Mouse (Mus musculus) heart, postnatal 0 days (tissue): ENCODE results near the gene Txnip. TPM values are rescaled to one million over a fixed set of nuclear protein-coding genes. Genes with fewer than 3 reads are reported as not detected.
"Not testable (repeated sequence)": the region's sequence is repeated elsewhere in the genome, so short reads cannot be mapped to it uniquely, and the experiment has no call there.

ENCODE experiments used
- ATAC-seq: fragments of 200-750 bp; cut with Nextera tagmentation; 2 replicates; pipeline ENCODE4 v1.8.0; 2017; ENCODE audit warnings: low read depth, moderate number of reproducible peaks, moderate library complexity; ENCODE audit not compliant: insufficient read depth
- DNase-seq: peaks from one replicate; pipeline ENCODE4 v3.0.0-alpha.2; 2016; ENCODE audit warnings: low spot score
- H3K27ac ChIP-seq: fragments of 300-500 bp; sonication (generic); 2 replicates; pipeline ENCODE4 v1.5.1; 2014; ENCODE audit warnings: low read depth, mild to moderate bottlenecking
- H3K27me3 ChIP-seq: fragments of 300-500 bp; sonication (generic); 2 replicates; pipeline ENCODE4 v1.6.1; 2014; ENCODE audit warnings: low read length, mixed read lengths; ENCODE audit not compliant: control insufficient read depth, insufficient read depth
- H3K36me3 ChIP-seq: fragments of 300-500 bp; sonication (generic); replicated peaks from 2 replicates; pipeline ENCODE4 v1.6.1; 2014; ENCODE audit warnings: low read length, mixed read lengths; ENCODE audit not compliant: control insufficient read depth, insufficient read depth
- H3K4me1 ChIP-seq: fragments of 300-500 bp; sonication (generic); 2 replicates; pipeline ENCODE4 v1.6.1; 2014; ENCODE audit warnings: antibody characterized with exemption; ENCODE audit not compliant: control insufficient read depth, insufficient read depth
- H3K4me2 ChIP-seq: fragments of 300-500 bp; sonication (generic); 2 replicates; pipeline ENCODE4 v1.6.1; 2014; ENCODE audit warnings: low read depth, mild to moderate bottlenecking, low read length, moderate library complexity
- H3K4me3 ChIP-seq: fragments of 300-500 bp; sonication (generic); 2 replicates; pipeline ENCODE4 v1.5.1; 2014; ENCODE audit warnings: low read depth, low read length
- H3K9ac ChIP-seq: fragments of 300-500 bp; sonication (generic); replicated peaks from 2 replicates; pipeline ENCODE4 v1.6.1; 2014; ENCODE audit warnings: low read depth, low read length, mixed read lengths
- H3K9me3 ChIP-seq: fragments of 300-500 bp; sonication (generic); replicated peaks from 2 replicates; pipeline ENCODE4 v1.6.1; 2016; ENCODE audit warnings: low read length; ENCODE audit not compliant: control insufficient read depth
- CTCF ChIP-seq: IDR thresholded peaks from 2 replicates; pipeline ENCODE4 v1.5.1; 2016; ENCODE audit warnings: antibody characterized with exemption, control low read depth, low read depth
- EP300 ChIP-seq: IDR thresholded peaks from 2 replicates; pipeline ENCODE4 v1.6.1; 2016; ENCODE audit warnings: antibody characterized with exemption, low read depth
- WGBS: fragments of 180-500 bp; shearing (Covaris S2); extraction: QIAGEN DNeasy Blood & Tissue Kit; methylation state at CpG from one replicate; pipeline ENCODE4 v1.1.7; 2014; 5-methylcytosine and 5-hydroxymethylcytosine counted together
- polyA plus RNA-seq: library from polyadenylated mRNA; unstranded; fragments of >200 nt; fragmentation: Nextera tagmentation; extraction: Ambion mirVana; gene quantifications from 2 replicates; pipeline ENCODE4 v1.2.1, GENCODE M21; 2015
- total RNA-seq: library from RNA; depleted of rRNA; stranded (reverse); fragments of >200 nt; gene quantifications from 2 replicates; pipeline ENCODE4 v1.2.3, GENCODE M21; 2014; ENCODE audit warnings: low replicate concordance; rRNA removed

Txnip gene
- total and polyA plus RNA-seq, 2 experiments from 2014 or later = 332 to 1,196 TPM

- TF ChIP-seq EP300 (no peak), CTCF (no peak)
Measured at GRCm38 (mm10) chr3:96601941-96602703, 44.4 kb downstream of the Txnip start.

DNA sequence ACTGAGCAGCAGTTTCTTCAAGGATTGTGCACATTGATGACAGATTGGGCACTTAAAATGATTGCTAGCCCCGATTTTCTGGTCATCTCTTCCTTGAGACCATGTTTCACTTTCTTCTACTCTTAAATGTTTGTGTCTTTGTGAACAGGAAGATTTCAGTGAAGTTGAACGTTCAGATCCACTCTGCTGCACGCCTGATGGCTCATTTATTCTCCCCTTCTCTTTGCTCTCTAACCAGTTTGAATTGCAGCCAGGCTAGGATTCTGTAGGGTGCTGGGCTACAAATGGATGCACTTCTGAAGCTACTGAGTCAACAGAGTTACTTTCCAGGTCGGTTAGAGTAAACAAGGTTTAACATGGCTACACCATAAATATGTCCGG, 44.9 kb downstream of the Txnip start:
- 31% methylated on average over 5 of the region's 5 CpGs for whole genome bisulfite sequencing
- Histone ChIP-seq H3K27me3 (no peaks in the 10 kb centered on the region), H3K27ac (peak overlapping the region; percentile 98), H3K36me3 (0 out of 2 replicates have a peak, but pooled peaks cover 4% of the 10 kb centered on the region), H3K4me1 (peaks cover 10% of the 10 kb centered on the region; the same call in 1 of the 2 replicates), H3K4me3 (peak overlapping the region; percentile 77), H3K9ac (peak overlapping the region; percentile 85; the same call in 1 of the 2 replicates), H3K4me2 (peak overlapping the region; percentile 87), H3K9me3 (no peaks in the 10 kb centered on the region)
- no peak for ATAC-seq
- no peak for TF ChIP-seq EP300
- TF ChIP-seq CTCF = no peak
- DNase-seq = no peak

More at GRCm38 (mm10) chr3:96601941-96602703, 44.4 kb downstream of the Txnip start:
- Histone ChIP-seq H3K4me3 (peak overlapping the region; percentile 77), H3K27ac (peak overlapping the region; percentile 98), H3K36me3 (0 out of 2 replicates have a peak, but pooled peaks cover 4% of the 10 kb centered on the region), H3K4me1 (peaks cover 10% of the 10 kb centered on the region; the same call in 1 of the 2 replicates), H3K9ac (peak overlapping the region; percentile 85), H3K27me3 (no peaks in the 10 kb centered on the region), H3K9me3 (no peaks in the 10 kb centered on the region), H3K4me2 (peak overlapping the region; percentile 87)
- ATAC-seq (no peak), DNase-seq (no peak)
- 19% methylated on average over 10 of the region's 10 CpGs for WGBS

GRCm38 (mm10) chr3:96603311-96603710, 45.6 kb downstream of the Txnip start:
- no peaks in the 10 kb centered on the region for H3K9me3 ChIP-seq
- TF ChIP-seq CTCF (no peak), EP300 (no peak)
- no peak for DNase-seq
- 0 out of 2 replicates have a peak, but pooled peaks cover 4% of the 10 kb centered on the region for H3K36me3 ChIP-seq
- peak overlapping the region; percentile 98 for H3K27ac ChIP-seq
- H3K4me3 ChIP-seq = peak overlapping the region; percentile 77; the same call in 1 of the 2 replicates
- peaks cover 10% of the 10 kb centered on the region; the same call in 1 of the 2 replicates for H3K4me1 ChIP-seq
- no peak for ATAC-seq
- 49% methylated on average over 5 of the region's 5 CpGs for WGBS
- H3K27me3 ChIP-seq = no peaks in the 10 kb centered on the region
- 0 out of 2 replicates have a peak overlapping the region, but pooled peaks have one; percentile 22 for H3K9ac ChIP-seq
- H3K4me2 ChIP-seq = peak overlapping the region; percentile 87

DNA sequence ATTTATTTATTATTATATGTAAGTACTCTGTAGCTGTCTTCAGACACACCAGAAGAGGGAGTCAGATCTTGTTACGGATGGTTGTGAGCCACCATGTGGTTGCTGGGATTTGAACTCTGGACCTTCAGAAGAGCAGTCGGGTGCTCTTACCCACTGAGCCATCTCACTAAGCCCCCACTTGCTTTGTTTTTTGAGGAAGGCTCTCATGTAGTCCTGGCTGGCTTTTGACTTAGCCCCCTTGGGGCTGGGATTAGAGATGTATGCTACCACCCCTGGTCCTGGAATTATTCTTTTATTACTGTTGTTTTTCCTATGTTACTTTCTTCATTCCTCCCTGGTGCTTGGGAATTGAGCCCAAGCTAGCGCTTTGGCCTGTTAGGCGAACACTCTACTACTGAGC, 48.2 kb downstream of the Txnip start:
- Histone ChIP-seq H3K4me1 (peaks cover 17% of the 10 kb centered on the region), H3K36me3 (peaks cover 12% of the 10 kb centered on the region; the same call in 1 of the 2 replicates)
- not testable (repeated sequence) for H3K9ac ChIP-seq, H3K27me3 ChIP-seq, ATAC-seq, DNase-seq, H3K4me3 ChIP-seq, H3K4me2 ChIP-seq, H3K9me3 ChIP-seq, H3K27ac ChIP-seq
- 95% methylated on average over 3 of the region's 4 CpGs for WGBS

DNA sequence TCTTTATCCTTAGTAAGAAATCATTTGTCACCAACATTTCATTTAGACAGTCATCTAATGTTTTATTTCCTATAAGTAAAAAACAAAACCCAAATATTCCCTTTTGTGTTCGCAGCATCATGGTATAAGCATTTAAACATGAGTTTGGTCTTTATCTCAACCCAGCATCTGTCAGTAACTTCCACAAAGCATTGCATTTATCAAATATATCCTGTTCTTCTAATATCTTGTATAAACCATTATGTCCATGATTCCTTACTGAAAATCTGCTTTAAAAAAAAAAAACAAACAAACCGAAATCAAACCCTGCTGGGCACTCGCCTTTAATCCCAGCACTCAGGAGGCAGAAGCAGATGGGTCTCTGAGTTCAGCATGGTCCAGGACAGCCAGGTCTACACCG, 48.9 kb downstream of the Txnip start:
- Histone ChIP-seq H3K4me2 (no peak overlapping the region), H3K9me3 (no peaks in the 10 kb centered on the region), H3K27ac (no peak overlapping the region), H3K4me1 (peaks cover 17% of the 10 kb centered on the region), H3K36me3 (peaks cover 18% of the 10 kb centered on the region; the same call in 1 of the 2 replicates), H3K4me3 (no peak overlapping the region), H3K27me3 (no peaks in the 10 kb centered on the region), H3K9ac (no peak overlapping the region)
- ATAC-seq (no peak), DNase-seq (no peak)
- 89% methylated on average over 4 of the region's 4 CpGs for WGBS
- TF ChIP-seq EP300 (no peak), CTCF (no peak)

Other genes with a start within 250 kb of the Txnip start
- not detected in 2 replicates for gene BC107364, start 105.7 kb upstream of the Txnip start, total RNA-seq
- gene BC107364, start 105.7 kb upstream of the Txnip start, polyA plus RNA-seq = 0.40 and 0.41 TPM in 2 replicates
- gene Hfe2, start 32.8 kb upstream of the Txnip start, total RNA-seq = 68.1 and 81.3 TPM in 2 replicates
- gene Hfe2, start 32.8 kb upstream of the Txnip start, polyA plus RNA-seq = 24.7 and 25.9 TPM in 2 replicates
- not detected in 2 replicates for gene Gm16253, start 19.0 kb downstream of the Txnip start, total RNA-seq
- gene Gm16253, start 19.0 kb downstream of the Txnip start, polyA plus RNA-seq = 1.1 and 1.2 TPM in 2 replicates
- gene Polr3gl, start 36.2 kb downstream of the Txnip start, total RNA-seq = 10.3 and 13.1 TPM in 2 replicates
- gene Polr3gl, start 36.2 kb downstream of the Txnip start, polyA plus RNA-seq = 37.1 and 38.7 TPM in 2 replicates
- 1.2 and 5.3 TPM in 2 replicates for gene Ankrd34a, start 38.7 kb downstream of the Txnip start, total RNA-seq
- gene Ankrd34a, start 38.7 kb downstream of the Txnip start, polyA plus RNA-seq = 6.0 and 6.8 TPM in 2 replicates
- 33.1 and 50.6 TPM in 2 replicates for gene Lix1l, start 43.2 kb downstream of the Txnip start, total RNA-seq
- 3.6 and 5.1 TPM in 2 replicates for gene Lix1l, start 43.2 kb downstream of the Txnip start, polyA plus RNA-seq
- 7.5 and 9.2 TPM in 2 replicates for gene Rbm8a, start 72.0 kb downstream of the Txnip start, total RNA-seq
- gene Rbm8a, start 72.0 kb downstream of the Txnip start, polyA plus RNA-seq = 64.7 and 65.4 TPM in 2 replicates
- gene Pex11b, start 77.4 kb downstream of the Txnip start, total RNA-seq = 46.6 and 50.7 TPM in 2 replicates
- gene Pex11b, start 77.4 kb downstream of the Txnip start, polyA plus RNA-seq = 41.7 and 43.7 TPM in 2 replicates
- gene Gm42957, start 77.5 kb downstream of the Txnip start, total RNA-seq = not detected in 2 replicates
- gene Gm42957, start 77.5 kb downstream of the Txnip start, polyA plus RNA-seq = not detected in 2 replicates
- 0.46 and 4.2 TPM in 2 replicates for gene Itga10, start 87.6 kb downstream of the Txnip start, total RNA-seq
- 0.37 and 0.45 TPM in 2 replicates for gene Itga10, start 87.6 kb downstream of the Txnip start, polyA plus RNA-seq
- 0.39 and 0.88 TPM in 2 replicates for gene Ankrd35, start 112.2 kb downstream of the Txnip start, total RNA-seq
- 0.31 and 0.32 TPM in 2 replicates for gene Ankrd35, start 112.2 kb downstream of the Txnip start, polyA plus RNA-seq
- gene Pias3, start 138.4 kb downstream of the Txnip start, total RNA-seq = 13.8 and 17.4 TPM in 2 replicates
- gene Pias3, start 138.4 kb downstream of the Txnip start, polyA plus RNA-seq = 19.3 and 22.5 TPM in 2 replicates
- 2.5 and 9.9 TPM in 2 replicates for gene Nudt17, start 150.6 kb downstream of the Txnip start, total RNA-seq
- 6.9 and 7.9 TPM in 2 replicates for gene Nudt17, start 150.6 kb downstream of the Txnip start, polyA plus RNA-seq
- gene Polr3c, start 169.7 kb downstream of the Txnip start, total RNA-seq = 9.7 and 25.4 TPM in 2 replicates
- gene Polr3c, start 169.7 kb downstream of the Txnip start, polyA plus RNA-seq = 21.7 and 23.0 TPM in 2 replicates
- gene Rnf115, start 169.7 kb downstream of the Txnip start, total RNA-seq = 27.0 and 35.6 TPM in 2 replicates
- gene Rnf115, start 169.7 kb downstream of the Txnip start, polyA plus RNA-seq = 29.0 and 30.0 TPM in 2 replicates